Mouse (Mus musculus) lung, postnatal 4 days (tissue): ENCODE measurements around the gene Adgrg6.

Experiments used
- DNase-seq, 2 experiments: peaks; one replicate each; pipeline ENCODE4 v3.0.0; 2021

Adgrg6 gene

DNA sequence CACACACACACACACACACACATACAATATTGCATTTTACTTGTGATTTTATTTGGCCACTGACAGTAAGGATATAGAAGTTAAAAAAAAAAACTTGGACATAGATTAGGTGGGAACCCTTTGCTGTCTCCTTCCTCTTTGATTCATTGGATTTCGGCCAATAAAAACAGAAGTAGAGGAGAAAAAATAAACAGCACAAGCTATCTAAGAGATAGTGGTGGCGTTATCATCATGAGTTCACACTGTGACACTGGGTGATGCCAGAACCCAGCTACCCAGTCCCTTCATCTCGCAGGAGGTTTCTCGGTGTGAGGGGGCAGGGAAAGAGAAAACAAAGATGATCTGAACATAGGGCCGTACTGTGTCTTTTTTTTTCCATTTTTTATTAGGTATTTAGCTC is 62.2 kb downstream of the Adgrg6 start:
- DNase-seq = no peak

DNA sequence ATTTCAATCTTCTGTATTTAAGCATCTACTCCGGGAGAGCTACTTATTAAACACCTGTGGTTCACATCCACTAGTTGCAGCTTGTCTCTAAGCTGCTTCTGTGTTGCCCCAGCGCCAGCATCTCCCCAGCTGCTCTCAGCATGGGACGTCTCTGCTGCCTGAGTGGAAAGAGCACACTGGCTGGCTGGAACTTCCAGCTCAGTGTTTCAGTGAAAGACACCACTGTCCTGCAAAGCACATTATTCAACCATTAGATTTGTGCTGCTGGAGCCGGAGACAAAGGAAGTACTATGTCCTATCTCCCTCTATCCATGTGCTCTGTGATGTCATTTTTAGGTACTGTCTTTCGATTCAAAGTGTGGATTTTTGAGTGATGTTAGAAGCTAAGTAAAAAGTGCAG is 63.0 kb downstream of the Adgrg6 start:
- DNase-seq = no peak

DNA sequence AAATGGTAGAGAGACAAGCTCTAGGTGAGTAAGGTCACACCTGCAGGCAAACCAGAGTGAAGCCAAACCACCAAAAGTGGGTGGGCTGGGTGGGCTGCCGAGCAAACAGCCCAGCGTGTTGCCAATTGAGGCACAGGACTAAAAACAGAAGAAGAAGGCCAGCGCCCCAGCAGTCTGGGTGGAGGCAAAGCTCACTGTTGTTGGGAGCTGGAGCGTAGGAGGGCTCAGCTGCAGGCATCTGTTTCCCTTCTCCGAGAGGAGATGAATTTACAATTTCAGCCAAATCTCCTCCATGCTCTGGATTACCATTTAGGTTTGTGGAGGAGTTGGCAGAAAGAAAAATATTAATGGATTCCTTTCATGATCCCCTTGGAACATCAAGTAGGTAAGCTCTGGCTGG is 64.5 kb downstream of the Adgrg6 start:
- peak in 1 of 2 experiments; percentile 41 for DNase-seq

DNA sequence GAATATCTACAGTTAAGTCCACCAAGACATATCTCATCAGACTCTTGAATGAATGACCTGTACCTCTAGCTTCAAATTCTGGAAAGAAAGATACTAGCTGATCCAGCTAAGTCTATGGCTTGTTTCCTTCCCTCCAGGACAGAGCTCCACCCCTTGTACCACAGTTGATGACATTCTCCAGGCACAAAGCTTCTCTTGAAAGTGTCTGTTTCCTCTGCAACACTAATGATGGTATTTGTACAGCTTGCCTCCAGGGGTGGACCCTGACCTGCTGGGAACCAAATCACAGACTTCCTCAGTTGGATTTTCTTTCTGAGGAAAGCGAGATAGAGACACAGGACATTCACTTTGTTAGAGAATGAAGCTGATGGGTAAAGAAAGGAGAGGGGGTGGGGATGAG is 69.1 kb downstream of the Adgrg6 start:
- DNase-seq = no peak

DNA sequence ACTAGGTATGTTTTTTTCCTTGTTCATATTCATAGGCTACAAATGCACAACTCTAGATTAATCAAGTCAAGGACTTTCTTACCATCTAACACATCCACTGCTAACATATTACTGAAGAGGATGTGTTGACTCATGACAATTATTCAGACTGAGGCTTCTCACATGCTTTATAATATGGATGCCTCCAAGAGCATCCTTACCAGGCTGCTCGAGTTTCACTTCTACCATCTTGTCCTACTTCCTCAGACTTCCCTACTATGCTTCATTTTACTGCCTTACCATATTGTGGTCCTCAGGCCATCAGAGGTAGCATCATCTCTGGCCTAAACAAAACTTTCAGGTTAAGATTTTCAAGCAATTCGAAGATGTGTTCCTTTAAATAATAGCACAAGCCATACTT is 69.8 kb downstream of the Adgrg6 start:
- DNase-seq = no peak

DNA sequence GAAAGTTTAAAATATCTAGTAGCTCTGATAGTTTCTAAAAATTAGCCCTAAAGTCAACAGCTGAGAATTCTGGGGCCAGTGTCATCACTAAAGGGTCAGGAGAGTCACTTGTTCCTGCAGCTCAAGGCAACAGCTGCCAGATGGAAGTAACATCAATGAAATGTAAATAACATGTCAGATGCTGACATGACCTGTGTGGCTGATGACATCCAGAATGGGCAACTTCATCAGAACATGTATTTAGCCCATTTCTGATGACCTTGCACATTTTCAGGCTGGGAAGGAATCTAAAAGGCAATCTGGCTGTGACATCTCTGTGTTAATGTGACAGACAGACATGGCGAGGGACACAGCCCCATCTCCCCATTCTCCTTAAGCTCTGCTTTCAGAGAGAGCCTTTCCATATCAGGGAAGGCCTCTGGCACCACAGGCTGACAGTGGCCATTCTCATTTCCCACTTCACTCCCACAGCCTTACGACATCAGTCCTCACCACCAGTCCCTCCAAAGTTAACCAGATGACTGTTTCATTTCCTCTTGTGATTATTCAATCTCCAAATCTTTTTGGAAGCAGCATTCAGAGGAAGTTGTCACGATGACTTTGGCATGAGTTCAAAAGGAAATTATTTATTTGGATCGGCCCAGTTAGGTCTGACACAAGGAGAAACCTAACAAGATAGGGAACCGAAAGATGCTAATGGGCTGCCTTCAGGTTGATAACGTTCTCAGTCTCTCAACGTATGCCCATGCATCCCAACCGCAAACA is 70.7 kb downstream of the Adgrg6 start:
- peak; percentile 47 to 72 for DNase-seq

DNA sequence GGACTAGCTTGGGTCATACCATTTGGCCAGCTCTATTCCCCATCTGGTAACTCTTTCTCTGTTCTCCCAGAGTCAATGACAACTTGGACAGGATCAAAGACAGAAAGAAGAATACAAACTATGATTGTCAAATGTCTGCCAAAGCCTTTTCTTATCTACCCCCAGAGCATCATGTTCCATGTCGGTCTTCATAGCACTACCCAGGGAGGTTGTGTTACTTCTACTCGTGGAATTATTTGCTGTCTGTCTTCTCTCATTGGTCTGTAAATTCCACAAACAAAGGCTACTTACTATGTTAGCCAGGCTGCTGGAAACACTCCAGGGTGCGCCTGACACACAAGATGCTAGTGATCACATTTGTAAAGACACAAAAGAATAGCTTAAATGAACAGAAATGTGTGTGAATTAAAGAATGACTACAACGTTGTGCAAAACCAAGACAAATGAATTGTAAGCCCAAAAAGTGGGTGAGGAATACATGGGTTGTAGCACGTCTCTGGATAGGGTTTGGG is 74.4 kb downstream of the Adgrg6 start:
- peak; percentile 16 to 38 for DNase-seq

DNA sequence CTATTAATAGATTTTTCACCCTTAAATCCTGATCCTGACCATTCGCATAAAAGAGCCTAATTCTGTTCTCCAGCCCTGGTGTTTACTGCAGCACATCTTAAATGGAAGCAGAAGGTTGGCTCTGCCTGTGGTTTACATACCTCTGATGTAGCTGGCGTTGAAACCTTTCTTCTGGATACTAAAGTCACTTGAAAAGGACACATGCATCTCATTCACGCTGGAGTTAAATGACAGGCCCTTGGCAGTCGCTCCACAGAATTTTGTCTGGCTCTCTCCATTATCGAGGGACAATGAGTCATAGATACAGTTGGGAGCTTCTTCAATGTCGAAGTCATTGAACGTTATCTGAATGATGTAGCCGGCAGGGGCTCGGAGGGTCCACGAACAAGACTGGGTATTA is 76.8 kb downstream of the Adgrg6 start:
- DNase-seq = peak; percentile 24 to 61

DNA sequence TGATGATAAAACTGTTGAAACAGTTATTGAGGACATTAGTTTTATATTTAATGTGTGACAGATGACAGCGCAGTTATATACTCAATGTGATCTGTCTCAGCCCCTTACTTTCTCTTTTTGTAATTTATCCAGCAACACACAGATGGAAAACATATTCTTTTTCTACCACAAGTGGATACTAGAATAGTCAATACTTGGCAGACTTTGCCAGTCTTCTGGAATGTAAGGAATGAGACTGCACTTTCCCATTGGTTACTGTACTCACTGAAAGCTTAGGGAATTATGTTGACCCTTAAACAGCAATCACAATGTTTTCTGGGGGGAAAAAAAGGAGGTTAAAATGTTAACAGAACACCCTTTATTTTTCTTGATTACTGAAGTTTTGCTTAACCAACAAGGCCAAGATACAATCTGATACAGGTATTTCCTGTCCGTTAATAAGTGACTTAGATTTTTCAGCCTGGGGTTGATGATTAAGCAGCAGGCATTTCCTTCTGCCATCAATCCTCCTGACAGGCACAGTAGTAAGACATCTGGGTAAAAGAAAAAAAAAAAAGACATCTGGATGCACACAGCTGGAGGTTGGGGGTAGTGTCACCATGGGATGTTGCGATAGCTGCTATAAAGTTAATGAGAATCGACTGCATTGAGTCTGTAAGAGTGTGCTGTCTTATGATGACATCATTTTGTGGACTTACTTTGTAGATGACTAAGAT is 81.5 kb downstream of the Adgrg6 start:
- DNase-seq = no peak

DNA sequence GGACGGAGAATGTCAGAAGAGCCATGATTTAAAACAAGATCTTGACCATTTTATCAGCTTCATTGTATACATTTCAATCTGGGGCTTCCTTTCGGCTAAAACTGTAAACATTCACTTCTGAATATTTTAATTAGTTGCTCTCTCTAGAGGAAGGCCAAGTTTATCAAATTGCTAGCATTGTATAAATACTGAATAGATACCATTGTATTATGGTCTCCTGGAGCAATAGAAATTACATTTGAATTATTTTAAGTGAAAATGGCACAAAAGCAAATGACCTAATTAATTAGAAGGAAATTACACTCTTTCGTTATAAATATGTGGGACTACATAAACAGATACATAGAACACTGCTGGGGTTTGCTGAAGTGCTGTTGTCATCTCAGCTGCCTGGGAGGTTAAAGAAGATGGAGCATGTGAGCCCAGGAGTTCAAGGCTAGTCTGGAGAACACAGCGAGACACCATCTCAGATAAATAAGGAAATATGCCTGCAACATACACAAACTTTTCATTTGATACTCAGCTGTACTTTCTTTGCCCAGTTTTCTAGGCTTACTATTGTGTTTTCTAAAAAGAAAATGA is 84.4 kb downstream of the Adgrg6 start:
- DNase-seq = no peak

DNA sequence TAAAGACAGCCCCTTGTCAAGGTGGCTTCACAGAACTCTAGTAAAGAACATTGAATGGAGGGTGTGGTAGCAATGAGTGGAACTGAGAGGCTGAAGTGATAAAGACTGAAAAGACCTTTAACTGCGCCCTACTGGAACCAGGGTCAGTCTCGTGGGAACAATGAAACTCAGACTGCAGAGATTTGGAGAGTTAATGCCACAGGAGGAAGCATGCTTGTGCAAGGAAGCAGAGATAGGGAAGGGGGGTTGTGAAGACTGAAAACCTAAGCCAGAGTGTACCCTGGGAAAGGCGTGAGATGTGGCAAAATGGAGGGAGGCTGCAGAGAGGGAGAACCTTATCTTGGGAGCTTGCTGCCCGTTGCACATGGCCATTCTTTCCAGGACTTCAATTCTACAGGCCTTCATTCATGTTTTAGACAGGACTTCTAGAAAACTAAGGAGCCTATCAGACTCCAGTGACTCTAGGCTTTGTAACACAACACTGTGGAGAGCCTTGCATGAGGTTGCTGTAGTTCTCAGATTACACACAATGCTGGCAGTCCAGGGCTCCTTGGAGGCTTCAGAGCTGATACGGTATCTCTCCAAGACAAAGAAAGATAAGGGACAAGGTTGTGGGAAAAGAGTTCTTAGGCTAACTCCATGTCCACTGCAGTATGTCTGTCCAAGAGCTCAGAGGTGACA is 85.1 kb downstream of the Adgrg6 start:
- DNase-seq = no peak

DNA sequence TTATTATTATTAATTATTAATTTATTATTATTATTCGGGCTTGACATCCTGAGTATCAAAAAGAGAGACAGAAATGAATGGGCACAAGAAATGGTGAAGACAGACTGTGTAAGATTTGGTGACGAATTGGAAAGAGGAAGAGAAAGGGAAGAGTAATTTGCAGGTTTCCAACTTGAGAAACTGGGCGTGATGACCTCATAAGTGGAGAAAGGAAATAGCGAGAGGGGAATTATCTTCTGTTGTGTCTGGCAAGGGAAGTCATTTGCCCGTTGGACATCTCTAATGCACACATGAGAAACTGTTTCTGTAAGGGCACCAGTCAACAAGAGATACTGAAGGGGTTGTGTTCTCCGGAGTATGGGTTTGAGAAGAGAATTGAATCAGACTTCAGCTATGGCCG is 85.6 kb downstream of the Adgrg6 start:
- no peak for DNase-seq

DNA sequence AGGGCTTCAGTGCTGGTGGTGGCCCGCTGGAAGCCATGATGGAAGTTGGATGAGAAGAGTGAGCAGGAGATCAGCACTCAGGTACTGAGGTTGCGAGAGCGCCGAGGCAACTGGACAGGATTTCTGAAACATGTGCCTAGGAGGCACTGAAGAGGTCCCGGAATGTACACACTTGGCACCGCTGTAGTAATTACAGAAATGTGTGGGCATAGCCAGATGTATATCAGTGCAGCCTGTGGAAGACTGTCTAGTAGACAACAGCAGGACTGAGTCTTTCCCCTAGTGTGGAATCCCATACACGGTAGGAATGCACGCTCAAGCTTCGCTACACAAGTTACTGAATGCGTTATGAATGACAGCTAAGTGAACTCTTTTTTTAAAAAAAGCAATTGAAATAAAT is 86.1 kb downstream of the Adgrg6 start:
- DNase-seq = no peak

DNA sequence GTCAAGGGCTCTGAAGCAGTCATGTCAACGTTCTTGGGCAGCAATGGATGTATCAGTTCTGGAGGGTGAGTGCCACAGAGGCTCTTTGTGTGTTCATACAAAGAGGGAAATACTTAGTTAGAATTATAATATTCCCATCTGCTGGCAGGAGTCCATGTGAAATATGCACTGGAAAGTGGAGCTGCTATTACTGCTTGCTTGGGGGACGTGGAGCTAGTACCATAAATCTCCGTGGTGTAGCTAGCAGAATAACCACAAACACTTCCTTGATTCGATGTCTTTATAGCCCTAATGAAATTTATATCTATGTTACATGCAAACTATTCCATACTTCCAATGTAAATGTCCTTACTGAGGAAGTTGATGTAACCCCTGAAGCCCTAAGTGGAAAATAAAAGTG is 91.0 kb downstream of the Adgrg6 start:
- no peak for DNase-seq

DNA sequence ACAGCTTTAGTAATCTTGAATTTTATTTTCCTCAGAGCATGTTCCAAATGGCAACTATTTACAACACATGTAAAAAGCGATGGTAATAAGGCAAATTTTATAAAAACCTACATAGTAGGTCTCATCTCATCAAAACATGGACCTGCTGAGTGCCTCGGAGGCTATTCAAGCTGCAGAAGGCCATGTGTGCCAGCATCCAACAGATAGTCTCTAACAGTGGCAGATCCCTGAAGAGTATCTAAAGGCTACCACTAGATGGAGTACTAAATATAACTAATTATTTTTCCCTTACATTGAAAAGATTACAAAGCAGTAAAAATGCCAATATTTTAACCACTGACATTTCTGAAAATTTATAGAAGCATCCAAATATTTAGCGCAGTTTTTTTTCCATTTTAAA is 93.6 kb downstream of the Adgrg6 start:
- no peak for DNase-seq

DNA sequence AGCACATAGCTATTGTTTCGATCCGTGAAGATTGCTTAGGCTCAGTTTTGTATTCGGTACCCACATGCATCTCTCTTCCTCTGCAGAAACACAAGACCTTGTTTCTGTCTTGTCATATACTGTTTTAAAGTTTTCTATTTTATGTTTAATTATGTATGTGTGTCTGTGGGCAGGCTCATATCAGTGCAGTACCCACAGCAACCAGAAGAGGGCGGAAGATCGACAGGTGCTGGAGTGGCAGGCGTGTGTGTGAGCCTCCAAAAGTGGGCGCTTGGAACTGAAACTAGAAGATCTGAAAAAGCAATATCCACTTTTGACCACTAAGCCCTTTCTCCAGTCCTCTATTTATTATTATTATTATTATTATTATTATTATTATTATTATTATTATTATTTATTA is 95.4 kb downstream of the Adgrg6 start:
- no peak for DNase-seq

DNA sequence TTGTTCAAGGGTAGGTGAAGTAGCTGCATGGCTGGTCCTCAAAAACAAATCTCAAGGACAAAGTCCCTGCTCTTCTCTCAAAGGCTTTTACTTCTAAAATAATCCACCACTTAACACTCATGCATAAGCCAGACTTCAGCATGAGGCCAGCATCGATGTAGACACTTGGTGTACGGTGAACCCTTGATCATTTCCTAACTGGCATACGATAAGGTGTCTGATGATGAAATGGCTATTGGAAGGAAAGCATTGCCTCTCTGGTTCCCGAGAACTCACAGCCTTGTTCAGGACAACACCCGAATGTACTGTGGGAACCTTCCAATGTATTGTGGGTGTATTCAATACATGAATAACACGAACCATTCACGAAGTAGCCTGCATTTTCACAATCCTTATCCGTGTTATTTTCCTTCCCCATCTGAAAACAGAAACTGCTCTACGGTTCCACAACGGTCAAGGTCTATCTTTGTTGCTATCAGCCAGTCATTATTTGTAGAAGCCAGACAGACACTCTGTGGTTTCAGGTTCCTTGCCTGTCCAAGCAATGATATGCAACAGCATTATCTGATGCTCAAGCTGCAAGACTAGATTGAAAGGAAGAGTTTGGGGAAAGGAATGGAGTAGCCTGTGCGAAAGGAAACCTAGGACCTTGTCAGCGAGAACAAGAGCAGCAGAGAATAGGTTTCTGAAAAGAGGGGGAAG is 99.7 kb downstream of the Adgrg6 start:
- DNase-seq = no peak

DNA sequence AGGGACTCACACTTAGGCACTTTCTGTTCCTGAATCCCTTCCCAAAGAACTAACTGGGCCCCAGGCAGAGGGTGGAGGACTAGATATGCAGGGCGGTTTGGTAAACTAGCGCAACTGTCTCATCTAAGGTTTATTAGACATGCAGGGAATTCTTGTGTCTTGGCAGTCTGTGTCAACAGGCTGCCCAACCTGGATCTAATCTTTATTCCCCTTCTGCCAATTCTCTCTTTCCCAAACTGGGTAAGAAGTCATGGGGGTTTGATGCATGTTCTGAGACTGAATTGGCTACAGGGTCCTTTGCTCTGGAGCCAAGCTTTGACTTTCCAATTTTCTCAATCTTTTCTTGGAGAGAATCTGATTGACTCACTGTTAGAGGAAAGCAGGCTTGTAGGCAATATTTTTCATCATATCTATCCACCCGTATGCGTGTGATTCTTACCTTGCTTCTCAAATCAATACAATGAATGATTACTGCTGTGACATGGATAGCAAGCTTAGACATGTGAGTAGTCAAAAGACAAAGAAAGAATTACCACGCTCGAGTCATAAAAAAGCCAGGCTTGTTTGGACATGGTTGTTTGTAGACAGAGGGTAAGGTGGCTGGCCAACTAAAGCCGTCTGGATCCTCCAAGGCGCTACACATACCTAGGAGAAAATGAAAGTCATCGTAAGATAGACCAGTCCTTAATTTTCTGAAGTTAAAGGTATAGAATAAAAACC is 104.4 kb downstream of the Adgrg6 start:
- no peak for DNase-seq

DNA sequence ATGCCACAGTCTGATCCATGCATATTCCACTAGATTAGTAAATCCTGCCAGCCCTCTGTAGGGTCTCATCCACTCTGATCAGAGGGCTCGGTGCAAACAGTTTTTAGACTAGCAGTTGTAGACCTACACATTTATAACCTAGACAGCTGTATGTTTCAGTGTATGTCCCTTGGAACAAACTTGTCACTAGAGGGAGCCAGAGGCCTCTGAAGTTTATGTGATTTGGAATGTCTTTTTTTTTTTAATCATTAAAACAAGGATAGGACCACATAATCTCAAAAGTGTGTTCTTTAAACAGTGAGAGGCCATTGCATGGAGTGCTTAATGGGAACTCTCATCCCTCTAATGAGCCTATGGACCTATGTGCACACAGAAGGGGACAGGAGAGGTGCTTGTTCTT is 141.4 kb downstream of the Adgrg6 start:
- peak in 1 of 2 experiments; percentile 28 for DNase-seq

DNA sequence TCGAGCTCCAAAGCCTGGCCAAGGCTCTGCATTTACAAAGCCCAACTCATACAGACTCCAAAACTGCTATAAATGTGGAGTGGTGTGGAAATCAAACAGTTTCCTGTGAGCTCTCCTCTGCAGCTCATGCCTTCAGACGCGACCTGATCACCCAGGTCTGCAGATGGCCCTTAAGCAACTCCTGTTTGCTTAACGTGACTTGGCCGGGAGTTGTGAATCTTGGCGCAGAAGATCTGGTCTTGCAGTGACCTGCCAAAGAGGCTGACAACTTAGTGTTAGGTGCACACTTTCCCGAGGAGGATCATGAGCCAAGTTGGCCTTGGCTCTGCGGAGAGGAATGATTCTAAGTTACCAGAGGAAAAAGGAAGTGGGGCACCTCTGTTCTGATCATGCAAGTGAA is 143.7 kb downstream of the Adgrg6 start:
- DNase-seq = peak in 1 of 2 experiments; percentile 29

DNA sequence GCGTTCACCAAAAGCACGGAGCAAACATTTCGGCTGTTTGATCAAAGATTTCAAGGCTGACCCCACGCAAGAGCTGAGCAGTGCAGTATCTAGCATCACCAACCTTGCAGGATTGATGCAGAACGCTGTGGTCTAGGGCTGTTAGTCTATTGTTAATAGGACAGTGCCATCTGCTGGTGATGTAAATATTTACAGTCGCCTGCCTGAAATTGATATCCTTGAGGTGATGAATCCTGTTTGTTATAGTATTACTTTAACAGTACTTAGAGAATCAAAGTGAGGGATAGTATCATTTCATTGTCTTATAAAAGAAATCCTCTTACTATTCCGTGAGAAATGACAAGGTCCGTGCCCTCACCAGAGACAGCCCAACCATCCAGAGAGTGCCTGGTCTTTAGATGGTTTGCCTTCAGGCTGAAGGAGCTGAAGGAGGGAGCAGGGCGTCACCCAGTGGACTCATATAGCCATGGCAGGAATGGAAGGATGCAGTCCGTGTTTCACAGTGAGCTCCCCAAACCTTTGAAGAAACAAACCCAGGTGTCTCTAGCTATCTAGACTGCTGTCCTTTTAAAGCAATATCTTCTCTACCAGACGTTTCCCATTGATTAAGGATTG is 154.3 kb downstream of the Adgrg6 start:
- DNase-seq = peak; percentile 53 to 67

DNA sequence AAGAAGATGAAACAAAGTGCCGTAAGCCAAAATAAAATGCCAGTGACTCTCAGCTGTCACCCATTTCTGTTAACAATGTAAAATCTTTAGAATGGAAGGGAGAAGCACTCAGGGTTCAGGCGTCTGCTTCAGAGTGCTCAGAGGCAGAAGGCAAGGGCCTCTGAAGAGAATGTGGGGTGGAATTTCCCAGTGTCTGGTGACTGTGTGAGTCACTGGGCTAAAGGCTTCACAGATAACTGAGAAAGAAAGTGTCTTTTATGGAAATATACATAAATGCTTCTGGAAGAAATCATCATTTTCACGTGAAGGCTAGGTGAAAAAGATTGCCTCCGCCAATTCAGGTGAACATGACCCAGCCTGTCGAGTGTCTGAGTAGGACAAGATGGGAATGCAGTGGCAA is 159.9 kb downstream of the Adgrg6 start:
- DNase-seq = no peak
